ENCODE assay signal across 17 mouse cellular contexts in genomic region chr10:21911303-21911947, GRCm38 (mm10). TPM values are rescaled to one million over a fixed set of nuclear protein-coding genes. Genes with fewer than 3 reads are reported as not detected.
DNase-seq lines count a peak whose midpoint lies in the region; ATAC-seq and TF ChIP-seq lines count a peak whose summit lies in the region.
"Had no signal": no experiment of that assay in that cellular context is flagged by ENCODE, and none has a peak within 500 bp of the region (broad histone marks: within the 10 kb centered on the region; RNA-seq: fewer than 3 reads in every experiment).

No protein-coding gene starts in this region.

- DNase-seq in forebrain, embryonic 14.5 days (ENCODE audit: low spot score) = peak; percentile 14
- no peak for DNase-seq in forebrain, embryonic 10.5 days (ENCODE audit: extremely low spot score, low spot score)
- DNase-seq in thymus, adult 18-20 months = peak; percentile 14 to 55
- DNase-seq in heart, postnatal 4 days = no peak
- no peak for DNase-seq in layer of hippocampus, adult 2 months (ENCODE audit: low spot score in 2 of 2)
- DNase-seq in kidney, adult 18-20 months = no peak
- no peak for DNase-seq in adrenal gland, adult (ENCODE audit: inconsistent age in 2 of 2, low spot score in 1 of 2)
- DNase-seq: cerebellum, postnatal 10 days; kidney, postnatal 4 days; lung, embryonic 14.5 days; right cerebral cortex, postnatal 25 days had no signal

- H3K4me3 ChIP-seq in forebrain, embryonic 14.5 days (ENCODE audit: low read depth, low read length) = no peak overlapping the region
- no peak overlapping the region for H3K4me3 ChIP-seq in forebrain, embryonic 10.5 days
- H3K4me3 ChIP-seq in limb, embryonic 13.5 days = no peak overlapping the region
- H3K4me3 ChIP-seq in layer of hippocampus, adult 2 months = no peak overlapping the region
- H3K4me3 ChIP-seq: forebrain, embryonic 15.5 days; heart, embryonic 12.5 days; liver, embryonic 12.5 days; neural tube, embryonic 13.5 days had no signal

- WGBS in forebrain, embryonic 14.5 days = 84% methylated on average over 10 of the region's 10 CpGs
- WGBS in forebrain, embryonic 10.5 days = 80% methylated on average over 10 of the region's 10 CpGs
- WGBS in limb, embryonic 13.5 days = 23% methylated on average over 10 of the region's 10 CpGs

- no peak overlapping the region for H3K9ac ChIP-seq in forebrain, embryonic 14.5 days (ENCODE audit: low read length)
- no peak overlapping the region for H3K9ac ChIP-seq in limb, embryonic 13.5 days
- H3K9ac ChIP-seq: forebrain, embryonic 15.5 days; heart, embryonic 12.5 days; liver, embryonic 12.5 days; lung, embryonic 14.5 days; neural tube, embryonic 13.5 days had no signal

- H3K27ac ChIP-seq in forebrain, embryonic 14.5 days (ENCODE audit: low read depth, low read length) = no peak overlapping the region
- H3K27ac ChIP-seq in forebrain, embryonic 10.5 days = no peak overlapping the region
- H3K27ac ChIP-seq in limb, embryonic 13.5 days = peak overlapping the region; percentile 58; the same call in 1 of the 2 replicates
- no peak overlapping the region for H3K27ac ChIP-seq in layer of hippocampus, adult 2 months
- H3K27ac ChIP-seq: forebrain, embryonic 15.5 days; liver, embryonic 12.5 days; neural tube, embryonic 13.5 days had no signal

- no peaks in the 10 kb centered on the region for H3K36me3 ChIP-seq in forebrain, embryonic 14.5 days (ENCODE audit: control insufficient read depth, insufficient read depth, low read length)
- no peaks in the 10 kb centered on the region for H3K36me3 ChIP-seq in forebrain, embryonic 10.5 days (replicated peaks)
- H3K36me3 ChIP-seq in limb, embryonic 13.5 days = no peaks in the 10 kb centered on the region
- H3K36me3 ChIP-seq: forebrain, embryonic 15.5 days; heart, embryonic 12.5 days; liver, embryonic 12.5 days; neural tube, embryonic 13.5 days had no signal

- ATAC-seq in forebrain, embryonic 14.5 days = peak; percentile 36
- peak; percentile 72 for ATAC-seq in limb, embryonic 13.5 days (ENCODE audit: low FRiP score, low read depth)
- ATAC-seq: forebrain, embryonic 15.5 days; liver, embryonic 12.5 days; Patski had no signal

- H3K9me3 ChIP-seq in forebrain, embryonic 14.5 days (replicated peaks; ENCODE audit: control insufficient read depth, low read length) = no peaks in the 10 kb centered on the region
- H3K9me3 ChIP-seq in forebrain, embryonic 10.5 days = no peaks in the 10 kb centered on the region
- no peaks in the 10 kb centered on the region for H3K9me3 ChIP-seq in limb, embryonic 13.5 days
- H3K9me3 ChIP-seq: forebrain, embryonic 15.5 days; heart, embryonic 12.5 days; liver, embryonic 12.5 days; neural tube, embryonic 13.5 days had no signal

- H3K4me2 ChIP-seq in forebrain, embryonic 14.5 days (ENCODE audit: low read length) = no peak overlapping the region
- H3K4me2 ChIP-seq in limb, embryonic 13.5 days (replicated peaks) = 0 out of 2 replicates have a peak overlapping the region, but pooled peaks have one; percentile 19
- H3K4me2 ChIP-seq: forebrain, embryonic 15.5 days; heart, embryonic 12.5 days; liver, embryonic 12.5 days; lung, embryonic 14.5 days; neural tube, embryonic 13.5 days had no signal

- no peaks in the 10 kb centered on the region for H3K4me1 ChIP-seq in forebrain, embryonic 14.5 days (ENCODE audit: control insufficient read depth, insufficient read depth, low read length)
- 0 out of 2 replicates have a peak, but pooled peaks cover 7% of the 10 kb centered on the region for H3K4me1 ChIP-seq in forebrain, embryonic 10.5 days
- H3K4me1 ChIP-seq in limb, embryonic 13.5 days = peaks cover 13% of the 10 kb centered on the region; the same call in 1 of the 2 replicates
- H3K4me1 ChIP-seq: forebrain, embryonic 15.5 days; heart, embryonic 12.5 days; liver, embryonic 12.5 days had no signal

- H3K27me3 ChIP-seq in forebrain, embryonic 14.5 days (replicated peaks; ENCODE audit: control insufficient read depth, insufficient read depth, low read length) = no peaks in the 10 kb centered on the region
- no peaks in the 10 kb centered on the region for H3K27me3 ChIP-seq in forebrain, embryonic 10.5 days (ENCODE audit: poor library complexity, severe bottlenecking)
- no peaks in the 10 kb centered on the region for H3K27me3 ChIP-seq in limb, embryonic 13.5 days
- H3K27me3 ChIP-seq: forebrain, embryonic 15.5 days; heart, embryonic 12.5 days; liver, embryonic 12.5 days; neural tube, embryonic 13.5 days; Patski had no signal

- no peak for TF ChIP-seq CTCF in layer of hippocampus, adult 2 months (conservative IDR thresholded peaks at IDR 0.05)

RNA-seq across cellular contexts. Expression of gene Sgk1, which starts 29.4 kb away (rescaled TPM):
- polyA plus RNA-seq in forebrain, embryonic 14.5 days (2014; fragmentation: Nextera tagmentation; extraction: Ambion mirVana) = 26.1 and 33.8 TPM in 2 replicates
- 17.8 and 21.3 TPM in 2 replicates for polyA plus RNA-seq in forebrain, embryonic 10.5 days (2016; fragmentation: Nextera tagmentation; extraction: Ambion mirVana)
- polyA plus RNA-seq in limb, embryonic 13.5 days (2015; fragmentation: Nextera tagmentation; extraction: Ambion mirVana) = 54.7 and 56.3 TPM in 2 replicates
- 10 to 100 TPM; 70.2 to 73.8 TPM for total RNA-seq in heart, postnatal 4 days (2021)
- 100 to 1,000 TPM in 1 of 2 experiments, 10 to 100 TPM in 1; 97.7 to 103 TPM for total RNA-seq in layer of hippocampus, adult 2 months (2021)

Comparison
In these comparisons a context has a peak if more than half of its experiments do, and no peak if none do; other contexts are left out.
1. DNase-seq: peak in forebrain, embryonic 14.5 days (single experiment) and thymus, adult 18-20 months (2 of 2); none in forebrain, embryonic 10.5 days (single experiment), heart, postnatal 4 days (single experiment), layer of hippocampus, adult 2 months (0 of 2), kidney, adult 18-20 months (single experiment) and adrenal gland, adult (0 of 2).